Mouse (Mus musculus) embryonic facial prominence, embryonic 11.5 days (tissue): Measurements from ENCODE around the gene Egflam. TPM values are rescaled to one million over a fixed set of nuclear protein-coding genes. Genes with fewer than 3 reads are reported as not detected.
A peak's percentile ranks its signal among the peaks of the same experiment; 100 is the strongest.

Source experiments
- ATAC-seq: fragments of 200-750 bp; cut with Nextera tagmentation; replicated peaks from 2 replicates; pipeline ENCODE4 v1.8.0; 2017; ENCODE audit warnings: low read depth; ENCODE audit not compliant: insufficient number of reproducible peaks, low FRiP score, low TSS enrichment
- DNase-seq: peaks from one replicate; pipeline ENCODE4 v3.0.0-alpha.2; 2015; ENCODE audit warnings: low spot score
- H3K27ac ChIP-seq: fragments of 300-500 bp; sonication (generic); replicated peaks from 2 replicates; pipeline ENCODE4 v1.5.1; 2014; ENCODE audit warnings: mild to moderate bottlenecking, low read depth, low read length, control low read depth
- H3K27me3 ChIP-seq: fragments of 300-500 bp; sonication (generic); 2 replicates; pipeline ENCODE4 v1.6.1; 2014; ENCODE audit warnings: mild to moderate bottlenecking, low read length, moderate library complexity, mixed read lengths; ENCODE audit not compliant: control insufficient read depth, insufficient read depth
- H3K36me3 ChIP-seq: fragments of 300-500 bp; sonication (generic); replicated peaks from 2 replicates; pipeline ENCODE4 v1.6.1; 2014; ENCODE audit warnings: low read depth, mild to moderate bottlenecking, low read length, moderate library complexity, mixed read lengths; ENCODE audit not compliant: control insufficient read depth, insufficient read depth
- H3K4me1 ChIP-seq: fragments of 300-500 bp; sonication (generic); 2 replicates; pipeline ENCODE4 v1.6.1; 2014; ENCODE audit warnings: low read length, mixed read lengths; ENCODE audit not compliant: control insufficient read depth, insufficient read depth
- H3K4me2 ChIP-seq: fragments of 300-500 bp; sonication (generic); 2 replicates; pipeline ENCODE4 v1.6.1; 2014; ENCODE audit warnings: low read depth, mild to moderate bottlenecking, control low read depth, low read length, moderate library complexity
- H3K4me3 ChIP-seq: fragments of 300-500 bp; sonication (generic); 2 replicates; pipeline ENCODE4 v1.5.1; 2014; ENCODE audit warnings: low read depth, low read length, control low read depth
- H3K9ac ChIP-seq: fragments of 300-500 bp; sonication (generic); replicated peaks from 2 replicates; pipeline ENCODE4 v1.6.1; 2014; ENCODE audit warnings: mild to moderate bottlenecking, control low read depth, low read length
- H3K9me3 ChIP-seq: fragments of 300-500 bp; sonication (generic); replicated peaks from 2 replicates; pipeline ENCODE4 v1.6.1; 2016; ENCODE audit warnings: mild to moderate bottlenecking, low read length, inconsistent platforms, mixed read lengths; ENCODE audit not compliant: control insufficient read depth
- WGBS: fragments of 180-500 bp; shearing (Covaris S2); extraction: QIAGEN DNeasy Blood & Tissue Kit; methylation state at CpG from one replicate; pipeline ENCODE4 v1.1.7; 2014; 5-methylcytosine and 5-hydroxymethylcytosine counted together
- polyA plus RNA-seq: library from polyadenylated mRNA; unstranded; fragments of >200 nt; fragmentation: Nextera tagmentation; extraction: Ambion mirVana; gene quantifications from 2 replicates; pipeline ENCODE4 v1.2.1, GENCODE M21; 2014

The Egflam gene
- polyA plus RNA-seq, 1 experiment from 2014 or later = 13.0 TPM

DNA sequence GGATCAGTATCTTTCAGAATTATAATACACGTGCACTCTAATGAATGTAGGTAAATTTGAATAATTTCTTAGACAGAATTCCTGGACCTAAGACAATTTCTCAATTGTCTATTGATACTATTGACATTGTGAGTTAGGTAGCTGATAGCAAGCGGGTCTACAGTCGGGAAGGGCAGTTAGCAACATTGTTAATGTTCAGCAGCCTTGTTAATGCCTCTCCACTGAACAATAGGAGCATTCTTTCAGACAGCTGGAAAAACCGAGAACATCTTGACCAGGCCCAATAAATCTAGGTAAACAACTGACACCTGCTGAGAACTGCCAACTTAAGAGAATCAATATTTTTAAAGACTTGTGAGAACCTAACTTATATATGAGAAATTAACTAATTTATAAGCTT, 77.3 kb downstream of the Egflam start:
- no peaks in the 10 kb centered on the region for H3K4me1 ChIP-seq
- no peak overlapping the region for H3K27ac ChIP-seq
- no peak for ATAC-seq
- H3K4me2 ChIP-seq = no peak overlapping the region
- no peak for DNase-seq
- H3K9ac ChIP-seq = no peak overlapping the region
- no peaks in the 10 kb centered on the region for H3K36me3 ChIP-seq
- no peak overlapping the region for H3K4me3 ChIP-seq
- 65% methylated on average over 4 of the region's 4 CpGs for WGBS
- H3K27me3 ChIP-seq = no peaks in the 10 kb centered on the region
- H3K9me3 ChIP-seq = no peaks in the 10 kb centered on the region

DNA sequence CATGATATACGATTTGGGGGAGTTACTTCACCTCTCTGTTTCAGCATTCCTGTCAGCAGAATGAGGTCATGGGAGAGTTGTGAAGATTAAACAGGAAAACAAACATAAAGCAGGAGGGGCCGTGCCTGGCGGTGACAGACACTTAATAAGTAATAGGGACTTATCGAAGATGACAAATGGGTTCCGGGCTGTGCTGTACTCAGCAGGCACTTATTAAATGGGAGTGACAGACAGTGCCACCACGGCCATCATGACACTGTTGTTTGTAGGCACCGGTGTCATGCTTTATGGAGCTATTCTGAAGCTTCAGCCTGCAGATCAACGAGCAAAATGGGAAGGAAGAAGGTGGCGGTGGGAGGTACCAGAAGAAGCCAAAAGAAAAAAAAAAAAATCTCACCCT, 82.7 kb downstream of the Egflam start:
- Histone ChIP-seq H3K4me1 (no peaks in the 10 kb centered on the region), H3K4me3 (no peak overlapping the region), H3K27ac (no peak overlapping the region), H3K27me3 (no peaks in the 10 kb centered on the region), H3K4me2 (no peak overlapping the region), H3K36me3 (no peaks in the 10 kb centered on the region), H3K9ac (no peak overlapping the region), H3K9me3 (no peaks in the 10 kb centered on the region)
- 78% methylated on average over 9 of the region's 9 CpGs for WGBS
- no peak for DNase-seq
- no peak for ATAC-seq

DNA sequence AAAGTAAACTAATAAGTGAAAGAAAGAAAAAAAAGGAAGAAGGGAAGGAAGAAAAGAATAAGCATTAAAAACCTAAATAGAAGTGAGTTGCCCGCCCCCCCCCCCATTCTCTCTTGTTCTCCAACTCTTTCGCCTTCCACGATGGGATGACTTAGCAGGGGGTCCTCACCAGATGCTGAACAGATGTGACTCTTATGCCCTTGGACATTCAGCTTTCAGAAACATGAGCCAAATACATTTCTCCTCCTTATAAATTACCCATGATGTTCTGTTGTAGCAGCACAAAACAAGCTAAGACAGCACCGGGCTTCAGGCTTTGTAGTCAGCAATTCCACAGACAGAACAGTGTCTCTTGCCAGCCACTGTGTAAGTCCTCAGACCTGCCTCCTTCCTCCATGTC, 89.5 kb downstream of the Egflam start:
- peak; percentile 10 for DNase-seq
- H3K9ac ChIP-seq = no peak overlapping the region
- H3K4me3 ChIP-seq = no peak overlapping the region
- no peaks in the 10 kb centered on the region for H3K4me1 ChIP-seq
- H3K27ac ChIP-seq = no peak overlapping the region
- no peak for ATAC-seq
- no peak overlapping the region for H3K4me2 ChIP-seq
- no peaks in the 10 kb centered on the region for H3K36me3 ChIP-seq
- WGBS = 57% methylated on average over 4 of the region's 4 CpGs
- no peaks in the 10 kb centered on the region for H3K27me3 ChIP-seq
- H3K9me3 ChIP-seq = no peaks in the 10 kb centered on the region

DNA sequence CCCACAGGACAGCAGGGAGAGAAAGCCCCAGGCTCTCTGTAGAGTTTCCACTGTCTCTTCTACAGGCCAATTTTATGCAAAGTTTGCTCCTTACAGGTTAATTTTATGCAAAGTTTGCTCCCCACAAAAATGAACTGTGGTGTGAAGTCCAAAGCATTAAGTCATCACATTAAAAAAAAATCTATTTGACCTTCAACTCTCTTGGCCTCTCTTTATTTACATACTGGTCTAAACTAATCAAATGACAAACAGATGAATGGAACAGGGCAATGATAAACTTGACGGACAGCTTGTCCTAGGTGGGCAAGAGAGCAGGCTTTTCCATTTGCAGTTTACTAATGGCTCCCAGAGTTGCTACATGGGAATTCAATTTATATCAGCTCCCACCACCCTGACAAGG, 98.3 kb downstream of the Egflam start:
- Histone ChIP-seq H3K4me3 (no peak overlapping the region), H3K9ac (no peak overlapping the region), H3K4me2 (no peak overlapping the region), H3K9me3 (no peaks in the 10 kb centered on the region), H3K27ac (no peak overlapping the region), H3K36me3 (no peaks in the 10 kb centered on the region), H3K27me3 (no peaks in the 10 kb centered on the region), H3K4me1 (no peaks in the 10 kb centered on the region)
- DNase-seq (no peak), ATAC-seq (no peak)
- WGBS = 73% methylated on average over 1 of the region's 1 CpGs

DNA sequence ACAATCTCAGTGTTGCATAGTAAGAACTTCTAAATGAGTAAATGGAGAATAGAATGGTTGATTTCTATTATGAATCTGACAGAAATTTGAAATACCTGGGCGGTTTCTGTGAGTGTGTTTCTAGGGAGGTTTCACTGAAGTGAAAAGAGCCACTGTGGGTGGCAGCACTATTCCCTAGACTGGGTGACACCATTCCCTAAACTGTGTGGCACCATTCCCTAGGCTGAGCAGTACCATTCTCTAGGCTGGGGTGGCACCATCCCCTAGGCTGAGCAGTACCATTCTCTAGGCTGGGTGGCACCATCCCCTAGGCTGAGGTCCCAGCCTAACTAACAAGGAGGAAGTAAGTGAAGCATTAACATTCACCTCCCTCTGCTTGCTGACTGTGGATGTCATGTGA, 103.0 kb downstream of the Egflam start:
- 98% methylated on average over 1 of the region's 1 CpGs for WGBS
- H3K4me3 ChIP-seq = no peak overlapping the region
- ATAC-seq = no peak

DNA sequence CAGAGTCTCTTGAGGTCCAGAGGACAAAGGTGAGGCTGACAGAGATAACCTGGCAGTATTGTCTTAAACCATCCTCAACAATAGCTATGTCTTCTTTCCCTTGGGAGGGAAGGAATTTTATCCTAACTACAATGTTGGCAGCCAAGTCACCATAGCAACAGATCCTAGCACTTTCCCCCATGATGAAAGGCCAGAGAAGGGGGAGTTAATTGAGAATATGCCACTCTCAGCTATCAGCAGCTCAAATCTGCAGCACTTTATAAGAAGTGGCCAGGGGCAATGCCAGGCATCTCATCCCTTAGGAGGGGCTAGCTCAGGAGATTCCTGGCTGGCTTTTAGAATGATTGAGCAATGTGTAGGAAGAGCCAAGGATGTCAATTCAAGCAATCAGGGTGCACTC, 105.3 kb downstream of the Egflam start:
- ATAC-seq = no peak
- DNase-seq = no peak
- Histone ChIP-seq H3K4me1 (no peaks in the 10 kb centered on the region), H3K27me3 (no peaks in the 10 kb centered on the region), H3K36me3 (no peaks in the 10 kb centered on the region), H3K27ac (no peak overlapping the region), H3K9ac (no peak overlapping the region), H3K9me3 (no peaks in the 10 kb centered on the region), H3K4me3 (no peak overlapping the region), H3K4me2 (no peak overlapping the region)

More for the DNA sequence above, 103.0 kb downstream of the Egflam start:
- Histone ChIP-seq H3K9me3 (no peaks in the 10 kb centered on the region), H3K9ac (no peak overlapping the region), H3K27ac (no peak overlapping the region), H3K36me3 (no peaks in the 10 kb centered on the region), H3K27me3 (no peaks in the 10 kb centered on the region), H3K4me2 (no peak overlapping the region), H3K4me1 (no peaks in the 10 kb centered on the region)
- no peak for DNase-seq

DNA sequence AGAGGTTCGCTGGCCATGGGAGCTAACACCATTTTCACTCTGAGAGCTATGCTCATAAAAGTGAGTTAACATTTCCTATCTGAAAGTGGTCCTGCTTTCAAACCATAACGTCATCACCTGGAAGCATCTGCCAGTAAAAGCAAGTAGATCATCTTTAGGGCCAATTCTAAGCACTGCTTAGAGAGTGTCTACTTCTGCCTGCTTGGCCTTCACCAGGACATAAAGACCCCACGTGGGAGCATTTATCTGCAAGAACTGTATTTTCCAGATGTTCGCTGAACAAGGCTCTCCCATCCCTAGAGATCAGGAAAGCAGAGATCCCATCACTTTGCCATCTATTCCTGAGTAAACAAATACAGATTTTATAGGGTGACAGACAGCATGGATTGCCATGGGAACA, 108.2 kb downstream of the Egflam start:
- WGBS = 77% methylated on average over 4 of the region's 4 CpGs
- Histone ChIP-seq H3K27ac (no peak overlapping the region), H3K4me3 (no peak overlapping the region), H3K27me3 (no peaks in the 10 kb centered on the region), H3K36me3 (no peaks in the 10 kb centered on the region), H3K9me3 (no peaks in the 10 kb centered on the region), H3K4me2 (no peak overlapping the region), H3K4me1 (no peaks in the 10 kb centered on the region), H3K9ac (no peak overlapping the region)
- ATAC-seq (no peak), DNase-seq (no peak)

DNA sequence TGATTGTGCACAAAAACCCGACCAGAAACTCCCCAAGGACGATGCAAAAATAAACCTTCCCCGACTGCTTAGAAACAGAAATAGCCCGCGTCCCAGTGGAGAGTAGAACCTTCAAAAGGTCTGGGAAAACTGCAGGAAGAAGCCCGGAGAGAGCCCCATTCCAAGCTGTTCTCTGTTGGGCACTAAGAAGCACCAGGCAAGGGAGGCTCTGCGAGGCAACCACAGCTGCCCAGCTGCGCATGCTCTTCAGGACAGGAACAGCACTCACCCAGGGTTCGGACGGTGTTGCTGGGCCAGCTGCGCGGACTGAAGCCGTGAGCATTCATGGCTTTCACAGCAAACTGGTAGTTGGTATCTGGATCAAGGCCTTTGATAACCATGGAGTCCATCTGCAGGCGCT, 108.7 kb downstream of the Egflam start:
- H3K27ac ChIP-seq = no peak overlapping the region
- no peak overlapping the region for H3K4me2 ChIP-seq
- 62% methylated on average over 14 of the region's 14 CpGs for WGBS
- no peaks in the 10 kb centered on the region for H3K27me3 ChIP-seq
- H3K9me3 ChIP-seq = no peaks in the 10 kb centered on the region
- H3K36me3 ChIP-seq = no peaks in the 10 kb centered on the region
- no peaks in the 10 kb centered on the region for H3K4me1 ChIP-seq
- ATAC-seq = no peak
- H3K4me3 ChIP-seq = no peak overlapping the region
- H3K9ac ChIP-seq = no peak overlapping the region
- no peak for DNase-seq
